Mouse (Mus musculus): Measurements from ENCODE around the gene Inka1. TPM values are rescaled to one million over a fixed set of nuclear protein-coding genes. Genes with fewer than 3 reads are reported as not detected.

Gene Inka1
- total and polyA plus RNA-seq, 3 experiments: 60.7 to 65.3 TPM; not detected in 1

- Histone ChIP-seq H3K27me3 (ENCODE audit: control insufficient read depth in 1 of 2, insufficient read depth in 2 of 2, low read length in 2 of 2) (no peaks in the 10 kb centered on the region), H3K9me3 (replicated peaks; ENCODE audit: insufficient read depth, low read length) (no peaks in the 10 kb centered on the region), H3K27ac (ENCODE audit: control insufficient read depth, low read depth, low read length) (peak overlapping the region; percentile 71), H3K4me3 (ENCODE audit: control insufficient read depth in 1 of 2, insufficient read depth in 1 of 2, low read depth in 2 of 2, low read length in 2 of 2) (peak overlapping the region; percentile 85 to 96), H3K79me2 (ENCODE audit: control insufficient read depth, insufficient read depth, low read length, poor library complexity) (peaks cover 33% of the 10 kb centered on the region), H3K9ac (ENCODE audit: control insufficient read depth, low read depth, low read length, poor library complexity, severe bottlenecking) (peak overlapping the region; percentile 90), H3K36me3 (ENCODE audit: control insufficient read depth in 1 of 2, insufficient read depth in 2 of 2, low read length in 2 of 2) (peaks cover 4 to 12% of the 10 kb centered on the region in 2 experiments; a peak in 2 of 4 replicates), H3K4me1 (ENCODE audit: control insufficient read depth in 1 of 2, insufficient read depth in 2 of 2, low read length in 2 of 2) (peaks cover 0 to 13% of the 10 kb centered on the region in 2 experiments; a peak in 2 of 4 replicates)
- DNase-seq (ENCODE audit: low read depth, low spot score): peak; percentile 95
- TF ChIP-seq ETS1 (IDR thresholded peaks at IDR 0.05; ENCODE audit: low read depth, low read length): peak; percentile 43; the same call in 1 of the 2 replicates
- TF ChIP-seq POLR2AphosphoS5 (IDR thresholded peaks at IDR 0.05; ENCODE audit: borderline replicate concordance, low read depth, low read length): no peak
- no peak for TF ChIP-seq TAL1 (IDR thresholded peaks at IDR 0.05; ENCODE audit: low read length)
- TF ChIP-seq MXI1 (IDR thresholded peaks at IDR 0.05; ENCODE audit: low read depth, low read length): peak; percentile 91
- peak; percentile 58 for TF ChIP-seq TCF12 (IDR thresholded peaks at IDR 0.05; ENCODE audit: low read depth, low read length)
- TF ChIP-seq MAX (IDR thresholded peaks at IDR 0.05; ENCODE audit: low read length): peak; percentile 91
- TF ChIP-seq BHLHE40 (IDR thresholded peaks at IDR 0.05; ENCODE audit: borderline replicate concordance, low read depth, low read length): no peak
- TF ChIP-seq GABPA (IDR thresholded peaks at IDR 0.05; ENCODE audit: low read depth, low read length): no peak
- peak; percentile 94 for TF ChIP-seq E2F4 (IDR thresholded peaks at IDR 0.05; ENCODE audit: borderline replicate concordance, low read depth, low read length)
- TF ChIP-seq MAZ (IDR thresholded peaks at IDR 0.05; ENCODE audit: low read depth, low read length): 0 out of 2 replicates have a peak, but pooled peaks have one; percentile 54
- TF ChIP-seq TBP (IDR thresholded peaks at IDR 0.05; ENCODE audit: low read depth, low read length): peak; percentile 86
- TF ChIP-seq ELF1 (IDR thresholded peaks at IDR 0.05; ENCODE audit: low read depth, low read length): peak; percentile 88
- TF ChIP-seq MYB (IDR thresholded peaks at IDR 0.05; ENCODE audit: low read depth, low read length): no peak
- TF ChIP-seq GATA1 (IDR thresholded peaks at IDR 0.05; ENCODE audit: low read depth, low read length): peak; percentile 84
- TF ChIP-seq POLR2A (IDR thresholded peaks at IDR 0.05; ENCODE audit: control insufficient read depth in 1 of 2, insufficient read depth in 1 of 2, low read depth in 1 of 2, low read length in 2 of 2, poor library complexity in 1 of 2): peak; percentile 67 to 94; a peak in 2 of 4 replicates
- TF ChIP-seq HCFC1 (IDR thresholded peaks at IDR 0.05; ENCODE audit: low read depth, low read length): peak; percentile 91
- peak; percentile 98 for TF ChIP-seq SIN3A (IDR thresholded peaks at IDR 0.05; ENCODE audit: low read length)
- peak; percentile 37 for TF ChIP-seq CHD2 (IDR thresholded peaks at IDR 0.05; ENCODE audit: low read length)
- TF ChIP-seq MAFK (IDR thresholded peaks at IDR 0.05; ENCODE audit: borderline replicate concordance, low read depth, low read length): no peak
- TF ChIP-seq UBTF (IDR thresholded peaks at IDR 0.05; ENCODE audit: borderline replicate concordance, insufficient read depth, low read depth, low read length): no peak
- peak; percentile 90 for TF ChIP-seq ZMIZ1 (IDR thresholded peaks at IDR 0.05; ENCODE audit: low read depth, low read length)
- no peak for TF ChIP-seq RCOR1 (IDR thresholded peaks at IDR 0.05; ENCODE audit: low read depth, low read length)
- 0 out of 2 replicates have a peak, but pooled peaks have one; percentile 18 for TF ChIP-seq MEF2A (IDR thresholded peaks at IDR 0.05; ENCODE audit: extremely low read depth, insufficient replicate concordance, low read depth, low read length, poor library complexity, severe bottlenecking)
- no peak for TF ChIP-seq USF2 (IDR thresholded peaks at IDR 0.05; ENCODE audit: borderline replicate concordance in 1 of 2, insufficient read depth in 1 of 2, low read depth in 1 of 2, low read length in 2 of 2)
- no peak; a peak in 1 of 4 replicates for TF ChIP-seq EP300 (IDR thresholded peaks at IDR 0.05; ENCODE audit: low read depth in 1 of 2, low read length in 2 of 2)
- no peak for TF ChIP-seq RAD21 (IDR thresholded peaks at IDR 0.05; ENCODE audit: low read depth, low read length)
- no peak for TF ChIP-seq ZKSCAN1 (IDR thresholded peaks at IDR 0.05; ENCODE audit: low read depth, low read length)
- no peak for TF ChIP-seq ZC3H11A (IDR thresholded peaks at IDR 0.05; ENCODE audit: low read depth, low read length)
- TF ChIP-seq POLR2AphosphoS2 (IDR thresholded peaks at IDR 0.05; ENCODE audit: low read length): peak; percentile 91
- TF ChIP-seq JUND (IDR thresholded peaks at IDR 0.05; ENCODE audit: low read depth, low read length): no peak
- no peak for TF ChIP-seq NRF1 (IDR thresholded peaks at IDR 0.05; ENCODE audit: insufficient read depth, low read depth, low read length, poor library complexity, severe bottlenecking)
- peak; percentile 95 for TF ChIP-seq NELFE (IDR thresholded peaks at IDR 0.05; ENCODE audit: low read depth, low read length)
- TF ChIP-seq ZNF384 (IDR thresholded peaks at IDR 0.05; ENCODE audit: low read depth, low read length): no peak
- peak; percentile 72; the same call in 1 of the 2 replicates for TF ChIP-seq KAT2A (conservative IDR thresholded peaks at IDR 0.05; ENCODE audit: low read depth, low read length)
- TF ChIP-seq MYC (IDR thresholded peaks at IDR 0.05; ENCODE audit: low read depth, low read length): peak; percentile 72; the same call in 1 of the 2 replicates
Measured at GRCm38 (mm10) chr9:107950460-107951355, 35.0 kb downstream of the Inka1 start.
